Mouse (Mus musculus): ENCODE results near the gene Rcsd1. TPM values are rescaled to one million over a fixed set of nuclear protein-coding genes. Genes with fewer than 3 reads are reported as not detected.

Rcsd1 gene
- polyA plus RNA-seq, 1 experiment: 4.8 TPM

- Histone ChIP-seq H3K4me3 (ENCODE audit: insufficient read depth, low read depth, low read length) (no peak overlapping the region), H3K4me1 (ENCODE audit: control insufficient read depth, insufficient read depth, insufficient read length, low read length) (peaks cover 3% of the 10 kb centered on the region), H3K27ac (replicated peaks; ENCODE audit: low read depth, low read length) (no peak overlapping the region)
Measured at GRCm38 (mm10) chr1:165726986-165727385, 17.4 kb upstream of the Rcsd1 start.

- Histone ChIP-seq H3K4me1 (ENCODE audit: control insufficient read depth, insufficient read depth, insufficient read length, low read length) (peaks cover 3% of the 10 kb centered on the region), H3K4me3 (ENCODE audit: insufficient read depth, low read depth, low read length) (no peak overlapping the region), H3K27ac (replicated peaks; ENCODE audit: low read depth, low read length) (no peak overlapping the region)
Measured at GRCm38 (mm10) chr1:165725039-165725644, 15.6 kb upstream of the Rcsd1 start.

GRCm38 (mm10) chr1:165724219-165725033, 14.9 kb upstream of the Rcsd1 start:
- Histone ChIP-seq H3K4me3 (ENCODE audit: insufficient read depth, low read depth, low read length) (no peak overlapping the region), H3K4me1 (ENCODE audit: control insufficient read depth, insufficient read depth, insufficient read length, low read length) (peaks cover 3% of the 10 kb centered on the region), H3K27ac (replicated peaks; ENCODE audit: low read depth, low read length) (peak overlapping the region; percentile 39; the same call in 1 of the 2 replicates)

GRCm38 (mm10) chr1:165722531-165723123, 13.1 kb upstream of the Rcsd1 start:
- Histone ChIP-seq H3K4me1 (ENCODE audit: control insufficient read depth, insufficient read depth, insufficient read length, low read length) (peaks cover 10% of the 10 kb centered on the region), H3K27ac (replicated peaks; ENCODE audit: low read depth, low read length) (no peak overlapping the region), H3K4me3 (ENCODE audit: insufficient read depth, low read depth, low read length) (no peak overlapping the region)

GRCm38 (mm10) chr1:165718543-165719105, 9.1 kb upstream of the Rcsd1 start:
- peak overlapping the region; percentile 10 for H3K4me3 ChIP-seq (ENCODE audit: insufficient read depth, low read depth, low read length)
- peak overlapping the region; percentile 84 for H3K27ac ChIP-seq (replicated peaks; ENCODE audit: low read depth, low read length)
- H3K4me1 ChIP-seq (ENCODE audit: control insufficient read depth, insufficient read depth, insufficient read length, low read length): peaks cover 12% of the 10 kb centered on the region; the same call in 1 of the 2 replicates

- peak overlapping the region; percentile 10 for H3K4me3 ChIP-seq (ENCODE audit: insufficient read depth, low read depth, low read length)
- peaks cover 12% of the 10 kb centered on the region; the same call in 1 of the 2 replicates for H3K4me1 ChIP-seq (ENCODE audit: control insufficient read depth, insufficient read depth, insufficient read length, low read length)
- peak overlapping the region; percentile 91 for H3K27ac ChIP-seq (replicated peaks; ENCODE audit: low read depth, low read length)
Measured at GRCm38 (mm10) chr1:165717711-165718542, 8.4 kb upstream of the Rcsd1 start.

GRCm38 (mm10) chr1:165716426-165716825, 6.9 kb upstream of the Rcsd1 start:
- Histone ChIP-seq H3K4me3 (ENCODE audit: insufficient read depth, low read depth, low read length) (no peak overlapping the region), H3K27ac (replicated peaks; ENCODE audit: low read depth, low read length) (no peak overlapping the region)

GRCm38 (mm10) chr1:165713798-165714197, 4.2 kb upstream of the Rcsd1 start:
- Histone ChIP-seq H3K4me3 (ENCODE audit: insufficient read depth, low read depth, low read length) (no peak overlapping the region), H3K27ac (replicated peaks; ENCODE audit: low read depth, low read length) (no peak overlapping the region), H3K4me1 (ENCODE audit: control insufficient read depth, insufficient read depth, insufficient read length, low read length) (peaks cover 14% of the 10 kb centered on the region)

More at GRCm38 (mm10) chr1:165716426-165716825, 6.9 kb upstream of the Rcsd1 start:
- peaks cover 12% of the 10 kb centered on the region; the same call in 1 of the 2 replicates for H3K4me1 ChIP-seq (ENCODE audit: control insufficient read depth, insufficient read depth, insufficient read length, low read length)

GRCm38 (mm10) chr1:165711914-165712313, 2.4 kb upstream of the Rcsd1 start:
- Histone ChIP-seq H3K4me3 (ENCODE audit: insufficient read depth, low read depth, low read length) (no peak overlapping the region), H3K27ac (replicated peaks; ENCODE audit: low read depth, low read length) (no peak overlapping the region), H3K4me1 (ENCODE audit: control insufficient read depth, insufficient read depth, insufficient read length, low read length) (peaks cover 3% of the 10 kb centered on the region)

GRCm38 (mm10) chr1:165708686-165709380, 724 bp downstream of the Rcsd1 start:
- Histone ChIP-seq H3K4me3 (ENCODE audit: insufficient read depth, low read depth, low read length) (peak overlapping the region; percentile 97), H3K27ac (replicated peaks; ENCODE audit: low read depth, low read length) (peak overlapping the region; percentile 95), H3K4me1 (ENCODE audit: control insufficient read depth, insufficient read depth, insufficient read length, low read length) (peaks cover 18% of the 10 kb centered on the region)

- peak overlapping the region; percentile 97 for H3K4me3 ChIP-seq (ENCODE audit: insufficient read depth, low read depth, low read length)
- H3K4me1 ChIP-seq (ENCODE audit: control insufficient read depth, insufficient read depth, insufficient read length, low read length): peaks cover 22% of the 10 kb centered on the region
- H3K27ac ChIP-seq (replicated peaks; ENCODE audit: low read depth, low read length): peak overlapping the region; percentile 95
Measured at GRCm38 (mm10) chr1:165707640-165708322, 1.8 kb downstream of the Rcsd1 start.

- H3K4me1 ChIP-seq (ENCODE audit: control insufficient read depth, insufficient read depth, insufficient read length, low read length): peaks cover 27% of the 10 kb centered on the region
Measured at GRCm38 (mm10) chr1:165707241-165707639, 2.3 kb downstream of the Rcsd1 start.

GRCm38 (mm10) chr1:165706492-165706891, 3.1 kb downstream of the Rcsd1 start:
- Histone ChIP-seq H3K4me3 (ENCODE audit: insufficient read depth, low read depth, low read length) (peak overlapping the region; percentile 97), H3K4me1 (ENCODE audit: control insufficient read depth, insufficient read depth, insufficient read length, low read length) (peaks cover 34% of the 10 kb centered on the region), H3K27ac (replicated peaks; ENCODE audit: low read depth, low read length) (peak overlapping the region; percentile 95)

More at GRCm38 (mm10) chr1:165707241-165707639, 2.3 kb downstream of the Rcsd1 start:
- Histone ChIP-seq H3K27ac (replicated peaks; ENCODE audit: low read depth, low read length) (peak overlapping the region; percentile 95), H3K4me3 (ENCODE audit: insufficient read depth, low read depth, low read length) (peak overlapping the region; percentile 97)

Data from brown adipose tissue, adult 24 weeks (tissue).